Mouse (Mus musculus) myocyte (in vitro differentiated cells): Measurements from ENCODE around the gene Cyp3a13. TPM values are rescaled to one million over a fixed set of nuclear protein-coding genes. Genes with fewer than 3 reads are reported as not detected.

ENCODE experiments used
- H3K27me3 ChIP-seq: one replicate; pipeline ENCODE4 v1.6.1; 2011; ENCODE audit not compliant: control insufficient read depth, insufficient read depth, insufficient read length
- H3K36me3 ChIP-seq: one replicate; pipeline ENCODE4 v1.6.1; 2011; ENCODE audit not compliant: control insufficient read depth, insufficient read depth
- H3K4me2 ChIP-seq: one replicate; pipeline ENCODE4 v1.6.1; 2011; ENCODE audit warnings: low read depth, control low read depth
- H3K4me3 ChIP-seq: one replicate; pipeline ENCODE4 v1.5.1; 2011; ENCODE audit warnings: mild to moderate bottlenecking, control low read depth, moderate library complexity
- H3K79me2 ChIP-seq: one replicate; pipeline ENCODE4 v1.6.1; 2011; ENCODE audit not compliant: control insufficient read depth, insufficient read depth
- H3ac ChIP-seq: one replicate; pipeline ENCODE4 v1.6.1; 2011; ENCODE audit not compliant: control insufficient read depth, insufficient read length
- CEBPB ChIP-seq: IDR thresholded peaks from 2 replicates; pipeline ENCODE4 v1.6.1; 2011; ENCODE audit warnings: mild to moderate bottlenecking, moderate library complexity; ENCODE audit not compliant: poor library complexity, insufficient read depth, severe bottlenecking
- E2F4 ChIP-seq: IDR thresholded peaks from one replicate; pipeline ENCODE4 v1.6.1; 2011; ENCODE audit warnings: mild to moderate bottlenecking, control low read depth, moderate library complexity; ENCODE audit not compliant: insufficient read depth
- MAX ChIP-seq: IDR thresholded peaks from one replicate; pipeline ENCODE4 v1.6.1; 2011; ENCODE audit warnings: low read depth, mild to moderate bottlenecking, control low read depth
- MYOD1 ChIP-seq, 3 experiments: IDR thresholded peaks; one replicate each; pipeline ENCODE4 v1.6.1; 2011; ENCODE audit warnings: control low read depth in 2 of 3, low read depth in 2 of 3, mild to moderate bottlenecking in 2 of 3, moderate library complexity in 1 of 3; ENCODE audit not compliant: insufficient read length in 2 of 3, control insufficient read depth in 1 of 3
- MYOG ChIP-seq, 3 experiments: IDR thresholded peaks; one replicate each; pipeline ENCODE4 v1.6.1; 2011; ENCODE audit warnings: control low read depth in 2 of 3, low read depth in 2 of 3, mild to moderate bottlenecking in 2 of 3; ENCODE audit not compliant: insufficient read length in 2 of 3, control insufficient read depth in 1 of 3, insufficient read depth in 1 of 3
- POLR2A ChIP-seq: IDR thresholded peaks from one replicate; pipeline ENCODE4 v1.6.1; 2011; ENCODE audit warnings: low read depth, mild to moderate bottlenecking, control low read depth, moderate library complexity; ENCODE audit not compliant: insufficient read length
- POLR2AphosphoS2 ChIP-seq: IDR thresholded peaks from one replicate; pipeline ENCODE4 v1.6.1; 2011; ENCODE audit warnings: low read depth, control low read depth; ENCODE audit not compliant: insufficient read length
- REST ChIP-seq: IDR thresholded peaks from one replicate; pipeline ENCODE4 v1.6.1; 2011; ENCODE audit warnings: mild to moderate bottlenecking, control low read depth, moderate library complexity; ENCODE audit not compliant: insufficient read depth, insufficient read length
- SRF ChIP-seq: IDR thresholded peaks from one replicate; pipeline ENCODE4 v1.6.1; 2011; ENCODE audit warnings: low read depth; ENCODE audit not compliant: control insufficient read depth, insufficient read length
- TCF12 ChIP-seq: IDR thresholded peaks from one replicate; pipeline ENCODE4 v1.6.1; 2011; ENCODE audit warnings: mild to moderate bottlenecking, control low read depth; ENCODE audit not compliant: poor library complexity, insufficient read depth, severe bottlenecking
- TCF3 ChIP-seq: IDR thresholded peaks from one replicate; pipeline ENCODE4 v1.6.1; 2011; ENCODE audit warnings: low read depth, control low read depth; ENCODE audit not compliant: insufficient read length
- USF1 ChIP-seq: IDR thresholded peaks from one replicate; pipeline ENCODE4 v1.6.1; 2011; ENCODE audit warnings: low read depth, mild to moderate bottlenecking, control low read depth, moderate library complexity
- polyA plus RNA-seq: library from polyadenylated mRNA; unstranded; fragments of >200 nt; fragmentation: generic; extraction: Trizol; gene quantifications from one replicate; pipeline ENCODE4 v1.2.1, GENCODE M21; 2012; ENCODE audit warnings: missing spikeins

Cyp3a13 gene
- polyA plus RNA-seq, 1 experiment: 0.01 TPM

- TF ChIP-seq TCF3: no peak
- TF ChIP-seq USF1: no peak
- no peak for TF ChIP-seq POLR2AphosphoS2
- no peaks in the 10 kb centered on the region for H3K27me3 ChIP-seq
- H3K4me3 ChIP-seq: no peak overlapping the region
- H3ac ChIP-seq: no peak overlapping the region
- no peak overlapping the region for H3K4me2 ChIP-seq
- H3K36me3 ChIP-seq: no peaks in the 10 kb centered on the region
- H3K79me2 ChIP-seq: no peaks in the 10 kb centered on the region
These were observed 7.0 kb upstream of the Cyp3a13 start for GRCm38 (mm10) chr5:137928439-137928838.

GRCm38 (mm10) chr5:137922171-137922570 is 752 bp upstream of the Cyp3a13 start:
- TF ChIP-seq POLR2AphosphoS2 (no peak), MYOG (IDR thresholded peaks at IDR 0.05; ENCODE audit: control insufficient read depth in 1 of 3, insufficient read depth in 1 of 3, insufficient read length in 2 of 3, low read depth in 2 of 3) (no peak), E2F4 (no peak), REST (no peak), TCF12 (no peak), CEBPB (no peak), MYOD1 (IDR thresholded peaks at IDR 0.05; ENCODE audit: control insufficient read depth in 1 of 3, insufficient read length in 2 of 3, low read depth in 2 of 3) (no peak), USF1 (no peak), TCF3 (no peak), SRF (no peak), POLR2A (no peak), MAX (no peak)
- H3K36me3 ChIP-seq: no peaks in the 10 kb centered on the region
- no peaks in the 10 kb centered on the region for H3K79me2 ChIP-seq
- H3K4me3 ChIP-seq: no peak overlapping the region
- H3K27me3 ChIP-seq: no peaks in the 10 kb centered on the region
- no peak overlapping the region for H3K4me2 ChIP-seq
- no peak overlapping the region for H3ac ChIP-seq

GRCm38 (mm10) chr5:137915550-137915949 is 5.9 kb downstream of the Cyp3a13 start:
- no peaks in the 10 kb centered on the region for H3K27me3 ChIP-seq
- no peaks in the 10 kb centered on the region for H3K79me2 ChIP-seq
- no peak for TF ChIP-seq MYOD1 (IDR thresholded peaks at IDR 0.05; ENCODE audit: control insufficient read depth in 1 of 3, insufficient read length in 2 of 3, low read depth in 2 of 3)
- H3ac ChIP-seq: no peak overlapping the region
- H3K36me3 ChIP-seq: no peaks in the 10 kb centered on the region
- no peak overlapping the region for H3K4me2 ChIP-seq
- H3K4me3 ChIP-seq: no peak overlapping the region

GRCm38 (mm10) chr5:137914508-137914907 is 6.9 kb downstream of the Cyp3a13 start:
- Histone ChIP-seq H3K36me3 (no peaks in the 10 kb centered on the region), H3K4me2 (no peak overlapping the region), H3ac (no peak overlapping the region), H3K27me3 (no peaks in the 10 kb centered on the region), H3K4me3 (no peak overlapping the region), H3K79me2 (no peaks in the 10 kb centered on the region)
- TF ChIP-seq POLR2A: no peak
- no peak for TF ChIP-seq TCF12
- no peak for TF ChIP-seq POLR2AphosphoS2

GRCm38 (mm10) chr5:137909564-137910262 is 11.7 kb downstream of the Cyp3a13 start:
- Histone ChIP-seq H3ac (no peak overlapping the region), H3K27me3 (no peaks in the 10 kb centered on the region), H3K4me2 (no peak overlapping the region), H3K79me2 (no peaks in the 10 kb centered on the region), H3K36me3 (no peaks in the 10 kb centered on the region), H3K4me3 (no peak overlapping the region)
- no peak for TF ChIP-seq SRF
- no peak for TF ChIP-seq E2F4
- TF ChIP-seq REST: no peak
- TF ChIP-seq POLR2A: no peak
- TF ChIP-seq CEBPB: no peak
- no peak for TF ChIP-seq POLR2AphosphoS2
- no peak for TF ChIP-seq MYOG (IDR thresholded peaks at IDR 0.05; ENCODE audit: control insufficient read depth in 1 of 3, insufficient read depth in 1 of 3, insufficient read length in 2 of 3, low read depth in 2 of 3)
- TF ChIP-seq TCF3: no peak
- no peak for TF ChIP-seq MAX
- TF ChIP-seq USF1: no peak
- no peak for TF ChIP-seq TCF12
- TF ChIP-seq MYOD1 (IDR thresholded peaks at IDR 0.05; ENCODE audit: control insufficient read depth in 1 of 3, insufficient read length in 2 of 3, low read depth in 2 of 3): no peak
